Comparison of ENCODE assay signal across 9 mouse cellular contexts in genomic region chr13:60746271-60746670, GRCm38 (mm10). TPM values are rescaled to one million over a fixed set of nuclear protein-coding genes. Genes with fewer than 3 reads are reported as not detected.
DNase-seq lines count a peak whose midpoint lies in the region; ATAC-seq and TF ChIP-seq lines count a peak whose summit lies in the region.
"Had no signal": no experiment of that assay in that cellular context is flagged by ENCODE, and none has a peak within 500 bp of the region (broad histone marks: within the 10 kb centered on the region; RNA-seq: fewer than 3 reads in every experiment).

No protein-coding gene starts in this region.

- H3K9ac ChIP-seq in heart, adult 2 months (ENCODE audit: low read depth, low read length) = no peak overlapping the region
- H3K9ac ChIP-seq in heart, embryonic 11.5 days (ENCODE audit: low read depth, low read length) = no peak overlapping the region
- no peak overlapping the region for H3K9ac ChIP-seq in hindbrain, postnatal 0 days (replicated peaks; ENCODE audit: low read length)

- ATAC-seq in heart, embryonic 11.5 days (replicated peaks; ENCODE audit: insufficient number of reproducible peaks, low FRiP score, low TSS enrichment) = no peak
- no peak for ATAC-seq in hindbrain, postnatal 0 days

- H3K4me2 ChIP-seq in heart, embryonic 11.5 days = no peak overlapping the region
- no peak overlapping the region for H3K4me2 ChIP-seq in hindbrain, postnatal 0 days (ENCODE audit: low read depth, low read length)

- no peak overlapping the region for H3K27ac ChIP-seq in heart, adult 2 months
- no peak overlapping the region for H3K27ac ChIP-seq in heart, embryonic 11.5 days (ENCODE audit: low read depth, low read length)
- H3K27ac ChIP-seq in spleen, adult 2 months (ENCODE audit: insufficient read depth, low read length) = no peak overlapping the region
- H3K27ac ChIP-seq in hindbrain, postnatal 0 days = no peak overlapping the region

- no peak for TF ChIP-seq POLR2A in heart, adult 2 months (IDR thresholded peaks at IDR 0.05; ENCODE audit: insufficient read depth, low read depth, low read length)
- no peak for TF ChIP-seq POLR2A in spleen, adult 2 months (IDR thresholded peaks at IDR 0.05; ENCODE audit: low read depth, low read length)

- no peaks in the 10 kb centered on the region for H3K36me3 ChIP-seq in heart, adult 2 months (ENCODE audit: control insufficient read depth, insufficient read depth, low read length)
- H3K36me3 ChIP-seq in heart, embryonic 11.5 days (ENCODE audit: control insufficient read depth, insufficient read depth, low read length) = no peaks in the 10 kb centered on the region
- H3K36me3 ChIP-seq in spleen, adult 2 months (ENCODE audit: control insufficient read depth, insufficient read depth, low read length) = no peaks in the 10 kb centered on the region
- H3K36me3 ChIP-seq in hindbrain, postnatal 0 days (ENCODE audit: insufficient read depth, low read length) = peaks cover 34% of the 10 kb centered on the region

- no peak for DNase-seq in heart, adult 2 months
- no peak for DNase-seq in spleen, adult 2 months (ENCODE audit: low read depth in 1 of 2, low spot score in 2 of 2)
- DNase-seq in spleen, postnatal 14 days (ENCODE audit: low spot score in 2 of 2) = no peak
- peak; percentile 65 for DNase-seq in hindbrain, postnatal 0 days (ENCODE audit: low spot score)
- DNase-seq in urinary bladder, adult 2 months (ENCODE audit: low spot score) = no peak
- no peak for DNase-seq in gastrocnemius, postnatal 4 days (ENCODE audit: low spot score in 2 of 2)
- DNase-seq in frontal cortex, postnatal 14 days (ENCODE audit: low spot score in 2 of 2) = no peak

- H3K9me3 ChIP-seq in heart, embryonic 11.5 days (replicated peaks; ENCODE audit: control insufficient read depth, low read length) = no peaks in the 10 kb centered on the region
- H3K9me3 ChIP-seq in hindbrain, postnatal 0 days (ENCODE audit: low read length) = no peaks in the 10 kb centered on the region

- TF ChIP-seq EP300 in heart, adult 2 months (IDR thresholded peaks at IDR 0.05; ENCODE audit: insufficient read depth, low read depth, low read length) = no peak

- H3K79me2 ChIP-seq in heart, adult 2 months (replicated peaks; ENCODE audit: control insufficient read depth, insufficient read depth, low read length) = no peaks in the 10 kb centered on the region

- intact Hi-C loops in heart, adult 2 months (cut with DNase I) = no loop called here

- TF ChIP-seq CTCF in heart, adult 2 months (IDR thresholded peaks at IDR 0.05) = peak; percentile 84
- TF ChIP-seq CTCF in spleen, adult 2 months (IDR thresholded peaks at IDR 0.05; ENCODE audit: extremely low read depth, insufficient read depth, insufficient read length, insufficient replicate concordance) = peak; percentile 15; the same call in 1 of the 2 replicates
- TF ChIP-seq CTCF in hindbrain, postnatal 0 days (IDR thresholded peaks at IDR 0.05; ENCODE audit: low read depth) = peak; percentile 88

- 49% methylated on average over 1 of the region's 1 CpGs for WGBS in heart, adult 2 months
- 52% methylated on average over 1 of the region's 1 CpGs for WGBS in heart, embryonic 11.5 days (ENCODE audit: insufficient replicate concordance)
- 45% methylated on average over 1 of the region's 1 CpGs for WGBS in spleen, adult 2 months
- 36% methylated on average over 1 of the region's 1 CpGs for WGBS in hindbrain, postnatal 0 days

- H3K27me3 ChIP-seq in heart, adult 2 months (ENCODE audit: control insufficient read depth, insufficient read depth, low read length) = no peaks in the 10 kb centered on the region
- H3K27me3 ChIP-seq in heart, embryonic 11.5 days (ENCODE audit: control insufficient read depth, insufficient read depth, low read length) = no peaks in the 10 kb centered on the region
- H3K27me3 ChIP-seq in spleen, adult 2 months (ENCODE audit: control insufficient read depth, insufficient read depth, low read length) = no peaks in the 10 kb centered on the region
- H3K27me3 ChIP-seq in hindbrain, postnatal 0 days (ENCODE audit: insufficient read depth, low read length) = no peaks in the 10 kb centered on the region

- H3K4me1 ChIP-seq in heart, adult 2 months (ENCODE audit: control insufficient read depth, insufficient read depth, low read length) = peaks cover 4% of the 10 kb centered on the region
- peaks cover 6% of the 10 kb centered on the region; the same call in 1 of the 2 replicates for H3K4me1 ChIP-seq in heart, embryonic 11.5 days (ENCODE audit: control insufficient read depth, insufficient read depth, low read length)
- H3K4me1 ChIP-seq in spleen, adult 2 months (ENCODE audit: control insufficient read depth, insufficient read depth, insufficient read length) = no peaks in the 10 kb centered on the region
- H3K4me1 ChIP-seq in hindbrain, postnatal 0 days (ENCODE audit: insufficient read depth, low read length) = no peaks in the 10 kb centered on the region

- H3K4me3 ChIP-seq in heart, adult 2 months = no peak overlapping the region
- H3K4me3 ChIP-seq in heart, embryonic 11.5 days (ENCODE audit: low read depth, low read length) = no peak overlapping the region
- no peak overlapping the region for H3K4me3 ChIP-seq in spleen, adult 2 months (ENCODE audit: extremely low read depth, insufficient read depth, insufficient read length)
- H3K4me3 ChIP-seq in hindbrain, postnatal 0 days (ENCODE audit: low read length) = no peak overlapping the region

RNA-seq across cellular contexts. Expression of gene BC051665, which starts 39.9 kb away (rescaled TPM):
- not detected for total RNA-seq in heart, adult 2 months (2021)
- polyA plus RNA-seq in heart, adult 2 months (2012; rRNA removed) = not detected in 2 replicates
- polyA plus RNA-seq in heart, embryonic 11.5 days (2014; fragmentation: Nextera tagmentation; extraction: Ambion mirVana) = not detected in 2 replicates
- polyA plus RNA-seq in spleen, adult 2 months (2012; rRNA removed) = not detected in 2 replicates
- not detected in 2 replicates for total RNA-seq in hindbrain, postnatal 0 days (2014; rRNA removed)
- not detected in 2 replicates for polyA plus RNA-seq in hindbrain, postnatal 0 days (2015; fragmentation: Nextera tagmentation; extraction: Ambion mirVana)
- polyA plus RNA-seq in urinary bladder, adult 2 months (2012; rRNA removed) = not detected in 2 replicates
- total RNA-seq in gastrocnemius, postnatal 4 days (2021) = not detected
- polyA plus RNA-seq: liver, embryonic 16.5 days had no signal

RNA-seq across cellular contexts. Expression of gene Ctsll3, which starts 56.4 kb away (rescaled TPM):
- not detected for total RNA-seq in heart, adult 2 months (2021)
- polyA plus RNA-seq in heart, adult 2 months (2012; rRNA removed) = not detected in 2 replicates
- polyA plus RNA-seq in heart, embryonic 11.5 days (2014; fragmentation: Nextera tagmentation; extraction: Ambion mirVana) = not detected in 2 replicates
- polyA plus RNA-seq in spleen, adult 2 months (2012; rRNA removed) = not detected in 2 replicates
- total RNA-seq in hindbrain, postnatal 0 days (2014; rRNA removed) = not detected in 2 replicates
- not detected in 2 replicates for polyA plus RNA-seq in hindbrain, postnatal 0 days (2015; fragmentation: Nextera tagmentation; extraction: Ambion mirVana)
- 0.25 TPM in 1 of 2 replicates, not detected in the other for polyA plus RNA-seq in urinary bladder, adult 2 months (2012; rRNA removed)
- not detected for total RNA-seq in gastrocnemius, postnatal 4 days (2021)
- polyA plus RNA-seq: liver, embryonic 16.5 days had no signal

Comparison
In these comparisons a context has a peak if more than half of its experiments do, and no peak if none do; other contexts are left out.
1. CTCF ChIP-seq: peak in every context shown above with its lines; median percentile 88 in hindbrain, postnatal 0 days; 84 in heart, adult 2 months; 15 in spleen, adult 2 months.